Mouse (Mus musculus) cortical plate, adult 2 months (tissue): ENCODE measurements around the gene Col6a5. TPM values are rescaled to one million over a fixed set of nuclear protein-coding genes. Genes with fewer than 3 reads are reported as not detected.

ENCODE experiments used
- H3K27ac ChIP-seq: fragments of 200-500 bp; 2 replicates; pipeline ENCODE4 v1.5.1; 2012; ENCODE audit warnings: low read length, control low read depth, inconsistent platforms; ENCODE audit not compliant: insufficient read depth
- H3K4me1 ChIP-seq: fragments of 200-500 bp; 2 replicates; pipeline ENCODE4 v1.6.1; 2011; ENCODE audit warnings: low read length; ENCODE audit not compliant: control insufficient read depth, insufficient read depth
- H3K4me3 ChIP-seq: fragments of 200-500 bp; 2 replicates; pipeline ENCODE4 v1.5.1; 2011; ENCODE audit warnings: mild to moderate bottlenecking, low read length, control low read depth; ENCODE audit not compliant: insufficient read depth
- CTCF ChIP-seq: fragments of 200-500 bp; IDR thresholded peaks from 2 replicates; pipeline ENCODE4 v1.5.1; 2011; ENCODE audit warnings: mild to moderate bottlenecking, control low read depth, low read length; ENCODE audit not compliant: insufficient read depth; ENCODE audit errors: extremely low read depth
- POLR2A ChIP-seq: fragments of 200-500 bp; IDR thresholded peaks from 2 replicates; pipeline ENCODE4 v1.6.1; 2011; ENCODE audit warnings: mild to moderate bottlenecking, low read length, control low read depth; ENCODE audit not compliant: insufficient read depth; ENCODE audit errors: extremely low read depth
- polyA plus RNA-seq: library from polyadenylated mRNA; depleted of rRNA; stranded (reverse); fragments of >200 nt; gene quantifications from 2 replicates; pipeline ENCODE4 v1.2.3, GENCODE M21; 2012

Col6a5 gene
- polyA plus RNA-seq, 1 experiment, result 0.86 TPM

DNA sequence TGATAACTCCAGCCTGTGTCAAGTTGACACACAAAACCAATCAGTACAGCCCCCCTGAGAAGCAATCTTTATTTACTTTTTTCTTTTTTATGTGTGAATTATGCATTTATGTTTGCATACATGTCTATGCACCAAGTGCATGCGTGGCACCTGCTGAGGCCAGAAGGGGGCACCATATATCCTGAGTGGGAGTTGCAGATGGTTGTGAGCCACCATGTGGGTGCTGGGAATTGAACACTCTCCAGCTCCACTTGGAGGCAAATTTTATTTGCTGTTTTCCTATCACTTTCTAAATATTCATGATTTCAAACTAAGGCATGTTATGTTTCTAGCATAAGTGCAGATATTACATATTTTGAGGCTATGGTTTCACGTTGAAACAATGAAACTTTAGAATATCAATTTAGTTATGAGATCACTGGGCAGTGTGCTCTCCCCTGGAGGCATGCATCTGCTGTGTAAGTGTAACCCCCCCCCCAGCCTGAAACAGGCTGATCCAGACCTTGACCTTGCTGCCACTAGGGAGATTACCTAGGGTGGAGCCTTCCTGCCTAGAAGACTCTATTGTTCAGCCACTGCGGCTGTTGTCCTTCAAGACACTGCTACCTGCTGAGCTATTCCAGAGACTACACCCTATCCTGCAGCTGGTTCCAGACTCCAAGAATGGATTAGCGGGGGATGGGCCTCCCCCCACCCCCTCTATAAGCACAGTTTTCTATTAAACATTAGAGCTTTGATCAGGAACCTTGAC lies 121.9 kb downstream of the Col6a5 start:
- TF ChIP-seq CTCF (no peak), POLR2A (no peak)
- Histone ChIP-seq H3K4me1 (no peaks in the 10 kb centered on the region), H3K27ac (no peak overlapping the region), H3K4me3 (no peak overlapping the region)

DNA sequence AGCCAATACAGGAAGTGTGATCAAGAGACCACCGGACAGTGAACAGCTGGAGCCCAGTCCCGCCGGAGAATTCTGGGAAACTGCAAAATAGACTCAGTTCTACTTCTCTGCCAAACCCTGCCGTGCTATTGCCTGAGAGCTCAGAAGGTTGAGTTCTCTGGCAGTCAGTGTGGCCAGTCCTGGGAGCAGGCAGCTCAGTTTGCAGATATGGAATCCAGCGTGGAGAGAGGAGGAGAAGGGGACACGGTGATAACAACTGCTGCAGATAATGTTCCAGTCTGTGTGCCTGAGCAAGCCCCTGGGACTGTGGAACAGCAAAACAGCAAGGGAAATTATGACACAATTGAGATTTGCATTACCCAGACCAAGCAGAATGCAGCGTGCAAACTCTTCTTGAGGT lies 124.9 kb downstream of the Col6a5 start:
- TF ChIP-seq CTCF (no peak), POLR2A (no peak)
- H3K27ac ChIP-seq, result no peak overlapping the region
- H3K4me3 ChIP-seq, result no peak overlapping the region
- H3K4me1 ChIP-seq, result no peaks in the 10 kb centered on the region

DNA sequence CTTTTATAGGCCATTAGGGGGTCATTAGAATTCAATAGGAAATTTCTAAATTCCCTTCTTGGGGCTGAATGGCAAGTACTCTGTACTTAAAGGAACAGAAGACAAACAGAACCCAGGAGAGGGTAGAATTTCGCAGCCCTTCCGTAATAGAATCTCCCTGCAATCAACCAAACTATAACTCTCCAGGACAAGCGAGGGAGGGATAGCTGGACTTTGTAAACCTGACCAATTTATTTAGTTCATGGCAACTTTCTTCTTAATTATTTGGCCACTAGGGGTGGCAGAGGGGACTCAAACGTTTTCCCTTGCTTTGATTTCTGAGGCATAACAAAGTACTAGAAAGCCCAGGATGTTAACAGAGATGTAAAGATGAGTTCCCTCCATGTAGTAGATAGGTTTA lies 125.6 kb downstream of the Col6a5 start:
- TF ChIP-seq CTCF (no peak), POLR2A (no peak)
- Histone ChIP-seq H3K4me3 (no peak overlapping the region), H3K4me1 (no peaks in the 10 kb centered on the region), H3K27ac (no peak overlapping the region)

DNA sequence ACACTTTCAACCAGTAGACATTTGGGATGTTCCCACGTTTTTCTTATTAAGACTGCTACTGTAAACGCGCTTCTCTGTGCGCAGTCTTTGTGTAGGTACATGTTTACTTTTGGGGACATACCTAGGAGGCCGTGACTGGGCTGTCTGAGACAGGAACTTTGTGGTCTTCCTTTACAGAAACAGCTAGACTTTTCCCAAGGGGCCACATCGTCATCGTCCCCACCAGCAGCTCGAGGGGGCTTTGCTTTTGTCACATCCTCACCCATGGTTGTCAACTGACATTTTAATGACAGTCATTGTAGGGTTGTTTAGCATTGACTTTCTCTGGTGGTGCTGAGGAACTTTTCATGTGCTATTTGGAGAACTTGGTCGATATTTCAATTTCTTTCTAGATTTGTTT lies 129.2 kb downstream of the Col6a5 start:
- TF ChIP-seq POLR2A (no peak), CTCF (no peak)
- Histone ChIP-seq H3K4me3 (no peak overlapping the region), H3K27ac (no peak overlapping the region), H3K4me1 (no peaks in the 10 kb centered on the region)

DNA sequence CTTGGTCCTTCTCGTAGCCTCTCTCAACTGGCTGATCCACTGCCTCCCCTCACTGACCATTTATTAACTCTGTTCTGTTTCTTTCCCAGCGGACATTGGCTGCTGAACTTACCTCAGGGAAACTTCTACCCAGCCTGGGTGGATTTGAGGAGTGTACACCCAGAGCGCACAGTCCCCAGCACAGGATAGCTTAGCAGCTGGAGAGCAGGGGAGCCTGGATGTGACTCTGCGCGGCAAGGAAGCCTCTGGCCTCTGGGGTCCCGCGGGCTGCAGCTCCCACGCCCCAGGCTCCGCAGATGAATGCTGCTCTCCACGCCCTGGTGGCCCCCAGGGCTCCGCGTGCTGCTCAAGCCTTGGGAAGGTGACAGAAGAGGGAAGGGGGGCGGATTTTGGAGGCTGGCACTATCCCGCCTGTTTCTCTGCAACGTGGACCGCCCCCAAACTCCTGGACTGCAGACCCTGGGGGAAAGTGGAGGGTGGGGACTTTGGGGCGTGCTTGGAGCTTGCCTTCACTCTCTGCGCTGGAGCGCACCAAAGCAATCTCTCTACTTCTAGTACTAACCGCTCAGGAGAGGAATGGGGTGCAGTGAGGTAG lies 132.6 kb downstream of the Col6a5 start, which contains the start of gene Col6a6:
Col6a6 (minus strand) TSS at position 370 of the 595 bp plus-strand sequence.
- TF ChIP-seq POLR2A (no peak), CTCF (no peak)
- H3K4me1 ChIP-seq, result no peaks in the 10 kb centered on the region
- no peak within 1 kb of the TSS for H3K27ac ChIP-seq
- H3K4me3 ChIP-seq, result no peak within 1 kb of the TSS

DNA sequence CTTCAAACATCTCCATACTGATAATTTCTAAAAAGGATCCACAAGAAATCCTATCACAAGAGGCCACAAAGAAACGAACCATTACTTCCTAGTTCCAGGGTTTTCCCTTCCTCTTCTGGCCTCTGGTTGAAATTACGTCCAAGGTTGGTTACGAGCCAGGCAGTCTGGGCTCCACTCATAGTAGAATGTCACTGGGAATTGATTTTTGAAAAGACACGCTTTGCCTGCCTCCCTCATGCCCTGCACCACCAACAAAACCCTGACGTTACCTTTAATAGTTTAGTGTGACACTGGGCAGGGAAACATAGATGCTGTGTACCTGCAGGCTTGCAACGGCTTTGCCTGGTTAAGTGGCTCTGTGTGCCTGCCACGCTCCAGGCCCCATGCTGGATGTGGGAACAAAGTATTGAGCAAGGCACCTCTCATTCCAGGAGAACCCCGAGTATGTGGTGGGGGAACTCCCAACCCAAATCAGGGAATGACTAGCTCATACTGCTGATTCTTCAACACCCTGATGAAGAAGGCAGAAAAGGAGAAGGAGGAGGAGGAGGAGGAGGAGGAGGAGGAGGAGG lies 133.3 kb downstream of the Col6a5 start:
- TF ChIP-seq CTCF (no peak), POLR2A (no peak)

DNA sequence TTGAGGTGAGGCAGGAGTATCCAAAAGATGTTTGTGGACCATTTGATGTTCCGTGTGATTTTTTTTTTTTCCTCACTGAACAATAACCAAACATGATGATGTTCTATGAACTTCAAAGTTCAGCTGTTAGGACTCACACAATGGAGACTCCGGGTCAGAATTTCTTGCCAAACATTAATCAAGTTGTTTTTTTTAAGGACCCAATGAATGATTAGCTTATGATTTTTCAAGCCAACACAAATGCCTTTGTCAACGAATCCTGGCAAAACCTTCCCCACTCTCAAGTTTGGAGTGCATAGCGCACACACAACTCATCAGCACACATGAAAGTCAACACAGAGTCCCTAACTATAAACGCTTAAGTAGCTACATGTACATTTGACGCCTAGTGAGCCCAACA lies 139.7 kb downstream of the Col6a5 start:
- no peak overlapping the region for H3K4me3 ChIP-seq
- no peak overlapping the region for H3K27ac ChIP-seq
- no peak for TF ChIP-seq CTCF
- no peak for TF ChIP-seq POLR2A
- no peaks in the 10 kb centered on the region for H3K4me1 ChIP-seq

More for the DNA sequence above, 133.3 kb downstream of the Col6a5 start:
- no peak overlapping the region for H3K27ac ChIP-seq
- H3K4me3 ChIP-seq, result no peak overlapping the region
- H3K4me1 ChIP-seq, result no peaks in the 10 kb centered on the region

DNA sequence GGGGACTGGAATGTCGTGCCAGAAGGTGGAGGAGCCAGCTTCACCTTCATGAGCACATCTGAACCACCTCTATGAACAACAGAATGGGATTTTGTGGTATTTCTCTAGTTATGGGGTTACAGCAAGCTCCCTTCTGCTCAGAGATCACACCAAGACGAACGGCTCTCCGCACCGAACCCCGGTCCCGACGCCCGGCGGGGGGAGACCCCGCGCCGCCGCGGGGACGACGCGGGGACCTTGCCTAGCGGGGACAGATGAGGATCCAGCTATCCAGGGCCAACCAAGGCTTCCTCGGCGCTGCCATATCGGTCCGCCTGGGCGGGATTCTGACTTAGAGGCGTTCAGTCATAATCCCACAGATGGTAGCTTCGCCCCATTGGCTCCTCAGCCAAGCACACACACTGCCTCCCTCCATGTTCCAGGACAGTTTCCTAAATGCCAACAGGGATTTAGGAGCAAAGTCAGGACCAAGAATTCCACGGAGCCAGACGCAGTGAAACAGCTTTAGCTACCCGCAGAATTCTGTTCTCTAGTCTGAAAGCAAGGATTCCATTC lies 141.2 kb downstream of the Col6a5 start:
- H3K27ac ChIP-seq, result no peak overlapping the region
- H3K4me3 ChIP-seq, result no peak overlapping the region
- no peak for TF ChIP-seq CTCF
- no peak for TF ChIP-seq POLR2A
- H3K4me1 ChIP-seq, result no peaks in the 10 kb centered on the region

DNA sequence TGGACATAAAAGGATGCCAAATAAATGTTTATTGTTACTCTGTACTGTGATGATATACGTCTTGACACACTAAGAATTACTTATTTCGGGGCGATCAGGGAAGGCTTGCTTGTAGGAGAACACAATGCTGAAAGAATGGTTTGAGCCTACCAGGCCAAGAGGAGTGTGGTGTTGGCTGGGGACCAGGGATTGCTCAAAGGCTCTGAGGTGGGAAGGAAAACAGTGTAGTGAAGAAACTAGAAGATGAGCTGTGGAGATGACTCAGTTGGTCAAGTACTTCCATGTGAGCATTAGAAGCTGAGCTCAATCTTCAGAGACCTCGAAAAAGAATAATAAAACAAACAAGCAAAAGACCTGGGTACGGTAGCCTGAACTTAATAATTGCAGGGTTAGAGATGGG lies 146.0 kb downstream of the Col6a5 start:
- Histone ChIP-seq H3K4me1 (no peaks in the 10 kb centered on the region), H3K4me3 (no peak overlapping the region), H3K27ac (no peak overlapping the region)
- TF ChIP-seq POLR2A, result no peak
- no peak for TF ChIP-seq CTCF
